Mouse (Mus musculus): ENCODE measurements around the gene Lrp10.

DNA sequence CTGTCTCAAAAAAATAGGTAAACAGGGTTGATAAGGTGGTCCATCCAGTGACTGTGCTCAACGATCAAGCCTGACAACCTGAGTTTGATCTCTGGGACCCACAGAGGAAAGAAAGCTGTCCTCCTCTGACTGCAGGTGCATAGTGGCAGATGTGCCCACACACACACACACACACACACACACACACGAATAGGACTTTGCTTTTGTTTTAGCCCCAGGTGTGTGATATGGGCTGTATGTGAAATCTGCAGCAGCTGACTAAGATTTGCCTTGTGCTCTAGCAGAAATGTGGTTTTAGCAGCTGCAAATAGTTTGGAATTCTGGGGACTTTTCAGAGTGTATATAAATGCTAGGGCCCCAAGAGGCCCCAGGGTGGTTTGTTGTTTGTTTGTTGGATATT is 35.4 kb downstream of the Lrp10 start:
- no peak for TF ChIP-seq MAX (IDR thresholded peaks at IDR 0.05; ENCODE audit: low read depth)
- TF ChIP-seq POLR2A (IDR thresholded peaks at IDR 0.05; ENCODE audit: insufficient read length, low read depth), result no peak
- no peak for TF ChIP-seq MYOD1 (IDR thresholded peaks at IDR 0.05; ENCODE audit: control insufficient read depth in 1 of 3, insufficient read length in 2 of 3, low read depth in 2 of 3)
- no peak for TF ChIP-seq TCF12 (IDR thresholded peaks at IDR 0.05; ENCODE audit: insufficient read depth, poor library complexity, severe bottlenecking)
- no peak for TF ChIP-seq POLR2AphosphoS2 (IDR thresholded peaks at IDR 0.05; ENCODE audit: insufficient read length, low read depth)
- no peak for TF ChIP-seq E2F4 (IDR thresholded peaks at IDR 0.05; ENCODE audit: insufficient read depth)
- TF ChIP-seq USF1 (IDR thresholded peaks at IDR 0.05; ENCODE audit: low read depth), result no peak
- TF ChIP-seq MYOG (IDR thresholded peaks at IDR 0.05; ENCODE audit: control insufficient read depth in 1 of 3, insufficient read depth in 1 of 3, insufficient read length in 2 of 3, low read depth in 2 of 3), result no peak
- no peak for TF ChIP-seq CEBPB (IDR thresholded peaks at IDR 0.05; ENCODE audit: insufficient read depth, poor library complexity, severe bottlenecking)
- TF ChIP-seq REST (IDR thresholded peaks at IDR 0.05; ENCODE audit: insufficient read depth, insufficient read length), result no peak

All from myocyte (in vitro differentiated cells).